In genomic region chr13:8849311-8849710, GRCm38 (mm10) we compare ENCODE assay signal across 16 mouse cellular contexts. TPM values are rescaled to one million over a fixed set of nuclear protein-coding genes. Genes with fewer than 3 reads are reported as not detected.
DNase-seq lines count a peak whose midpoint lies in the region; ATAC-seq lines count a peak whose summit lies in the region.
"Had no signal": no experiment of that assay in that cellular context is flagged by ENCODE, and none has a peak within 500 bp of the region (broad histone marks: within the 10 kb centered on the region; RNA-seq: fewer than 3 reads in every experiment).

No protein-coding gene starts in this region.

- ATAC-seq in hindbrain, embryonic 11.5 days (ENCODE audit: low FRiP score), result peak; percentile 70
- ATAC-seq in liver, embryonic 15.5 days (ENCODE audit: insufficient read depth), result peak; percentile 75
- ATAC-seq: inflammation-experienced regulatory T-cells, adult 6 months had no signal

- 65% methylated on average over 1 of the region's 1 CpGs for WGBS in hindbrain, embryonic 11.5 days
- 75% methylated on average over 1 of the region's 1 CpGs for WGBS in hindbrain, embryonic 10.5 days
- 16% methylated on average over 1 of the region's 1 CpGs for WGBS in liver, embryonic 15.5 days (ENCODE audit: insufficient replicate concordance)

- no peak overlapping the region for H3K4me2 ChIP-seq in hindbrain, embryonic 11.5 days (replicated peaks; ENCODE audit: low read depth, low read length)
- H3K4me2 ChIP-seq in liver, embryonic 15.5 days, result no peak overlapping the region
- H3K4me2 ChIP-seq: heart, embryonic 12.5 days; neural tube, embryonic 12.5 days had no signal

- H3K27ac ChIP-seq in hindbrain, embryonic 11.5 days (ENCODE audit: low read depth, low read length), result no peak overlapping the region
- no peak overlapping the region for H3K27ac ChIP-seq in hindbrain, embryonic 10.5 days
- no peak overlapping the region for H3K27ac ChIP-seq in liver, embryonic 15.5 days (replicated peaks)
- H3K27ac ChIP-seq: limb, embryonic 10.5 days; neural tube, embryonic 12.5 days had no signal

- H3K27me3 ChIP-seq in hindbrain, embryonic 11.5 days (ENCODE audit: control insufficient read depth, insufficient read depth, low read length), result no peaks in the 10 kb centered on the region
- H3K27me3 ChIP-seq in hindbrain, embryonic 10.5 days (ENCODE audit: insufficient read depth, poor library complexity, severe bottlenecking), result no peaks in the 10 kb centered on the region
- H3K27me3 ChIP-seq in liver, embryonic 15.5 days, result no peaks in the 10 kb centered on the region
- H3K27me3 ChIP-seq: heart, embryonic 12.5 days; neural tube, embryonic 12.5 days had no signal

- H3K36me3 ChIP-seq in hindbrain, embryonic 11.5 days (ENCODE audit: control insufficient read depth, insufficient read depth, low read length), result peaks cover 4% of the 10 kb centered on the region; the same call in 1 of the 2 replicates
- H3K36me3 ChIP-seq in hindbrain, embryonic 10.5 days, result peaks cover 88% of the 10 kb centered on the region
- H3K36me3 ChIP-seq in liver, embryonic 15.5 days (replicated peaks), result peaks cover 52% of the 10 kb centered on the region

- no peaks in the 10 kb centered on the region for H3K4me1 ChIP-seq in hindbrain, embryonic 11.5 days (replicated peaks; ENCODE audit: control insufficient read depth, insufficient read depth, low read length)
- no peaks in the 10 kb centered on the region for H3K4me1 ChIP-seq in hindbrain, embryonic 10.5 days (replicated peaks)
- peaks cover 14% of the 10 kb centered on the region for H3K4me1 ChIP-seq in liver, embryonic 15.5 days (replicated peaks)
- H3K4me1 ChIP-seq: heart, embryonic 12.5 days; limb, embryonic 10.5 days; neural tube, embryonic 12.5 days had no signal

- H3K4me3 ChIP-seq in hindbrain, embryonic 11.5 days (ENCODE audit: low read depth, low read length), result no peak overlapping the region
- no peak overlapping the region for H3K4me3 ChIP-seq in hindbrain, embryonic 10.5 days
- no peak overlapping the region for H3K4me3 ChIP-seq in liver, embryonic 15.5 days (replicated peaks)
- H3K4me3 ChIP-seq: heart, embryonic 12.5 days; limb, embryonic 10.5 days; neural tube, embryonic 12.5 days had no signal

- H3K9me3 ChIP-seq in hindbrain, embryonic 11.5 days (ENCODE audit: control insufficient read depth, low read length), result no peaks in the 10 kb centered on the region
- no peaks in the 10 kb centered on the region for H3K9me3 ChIP-seq in hindbrain, embryonic 10.5 days
- H3K9me3 ChIP-seq in liver, embryonic 15.5 days (replicated peaks), result no peaks in the 10 kb centered on the region
- H3K9me3 ChIP-seq: heart, embryonic 12.5 days; limb, embryonic 10.5 days; neural tube, embryonic 12.5 days had no signal

- peak; percentile 18 for DNase-seq in hindbrain, embryonic 11.5 days (ENCODE audit: low spot score)
- DNase-seq in hindbrain, embryonic 10.5 days (ENCODE audit: low spot score), result no peak
- DNase-seq in c-Kit-positive CD71-positive TER-119-negative erythroid progenitor cells, embryonic 14.5 days (ENCODE audit: low read depth), result peak; percentile 63
- DNase-seq in retina, embryonic 14.5 days (ENCODE audit: low spot score), result peak; percentile 20
- DNase-seq in layer of hippocampus, adult 9-10 months (ENCODE audit: low spot score), result no peak
- no peak for DNase-seq in spleen, postnatal 36 days (ENCODE audit: low spot score in 2 of 2)
- DNase-seq: adrenal gland, postnatal 25 days; cerebellum, postnatal 14 days; gastrocnemius, postnatal 36 days; kidney, adult 9 months; thymus, postnatal 25 days had no signal

- no peak overlapping the region for H3K9ac ChIP-seq in hindbrain, embryonic 11.5 days (ENCODE audit: low read depth, low read length)
- no peak overlapping the region for H3K9ac ChIP-seq in liver, embryonic 15.5 days
- H3K9ac ChIP-seq: heart, embryonic 12.5 days; neural tube, embryonic 12.5 days had no signal

RNA-seq across cellular contexts. Expression of gene Wdr37, which starts 22.4 kb away (rescaled TPM):
- polyA plus RNA-seq in hindbrain, embryonic 11.5 days (2014; fragmentation: Nextera tagmentation; extraction: Ambion mirVana), result 48.2 and 54.0 TPM in 2 replicates
- 31.0 and 34.1 TPM in 2 replicates for polyA plus RNA-seq in hindbrain, embryonic 10.5 days (2016; fragmentation: Nextera tagmentation; extraction: Ambion mirVana)
- polyA plus RNA-seq in liver, embryonic 15.5 days (2015; fragmentation: Nextera tagmentation; extraction: Ambion mirVana), result 7.0 and 7.2 TPM in 2 replicates

RNA-seq across cellular contexts. Expression of gene Idi1, which starts 36.0 kb away (rescaled TPM):
- polyA plus RNA-seq in hindbrain, embryonic 11.5 days (2014; fragmentation: Nextera tagmentation; extraction: Ambion mirVana), result 165 and 176 TPM in 2 replicates
- polyA plus RNA-seq in hindbrain, embryonic 10.5 days (2016; fragmentation: Nextera tagmentation; extraction: Ambion mirVana), result 122 and 154 TPM in 2 replicates
- polyA plus RNA-seq in liver, embryonic 15.5 days (2015; fragmentation: Nextera tagmentation; extraction: Ambion mirVana), result 82.0 and 85.3 TPM in 2 replicates

Comparison
In these comparisons a context has a peak if more than half of its experiments do, and no peak if none do; other contexts are left out.
1. DNase-seq: peak in hindbrain, embryonic 11.5 days (single experiment), c-Kit-positive CD71-positive TER-119-negative erythroid progenitor cells, embryonic 14.5 days (single experiment) and retina, embryonic 14.5 days (single experiment); none in hindbrain, embryonic 10.5 days (single experiment), layer of hippocampus, adult 9-10 months (single experiment) and spleen, postnatal 36 days (0 of 2).